Mouse (Mus musculus): ENCODE measurements around the gene Ereg.

The Ereg gene

DNA sequence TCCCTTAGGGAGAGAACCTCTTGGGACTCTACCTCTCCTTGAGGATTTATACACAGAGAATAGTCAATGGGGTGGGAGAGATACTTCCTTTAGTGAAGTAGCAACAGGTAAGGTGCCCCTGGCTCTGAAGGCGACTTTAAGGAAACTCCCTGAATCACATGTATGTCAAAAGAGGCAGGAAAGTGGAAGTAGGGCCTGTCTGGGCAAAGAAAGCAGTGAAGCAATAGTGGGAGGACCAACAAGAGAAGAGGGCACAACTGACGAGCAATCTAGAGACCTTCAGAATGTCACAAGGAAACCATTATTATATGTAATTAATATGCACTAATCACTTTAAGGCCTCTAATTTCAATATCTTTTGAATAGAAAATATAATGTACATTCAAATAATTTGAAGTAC, 39.5 kb downstream of the Ereg start:
- no peak for DNase-seq

DNA sequence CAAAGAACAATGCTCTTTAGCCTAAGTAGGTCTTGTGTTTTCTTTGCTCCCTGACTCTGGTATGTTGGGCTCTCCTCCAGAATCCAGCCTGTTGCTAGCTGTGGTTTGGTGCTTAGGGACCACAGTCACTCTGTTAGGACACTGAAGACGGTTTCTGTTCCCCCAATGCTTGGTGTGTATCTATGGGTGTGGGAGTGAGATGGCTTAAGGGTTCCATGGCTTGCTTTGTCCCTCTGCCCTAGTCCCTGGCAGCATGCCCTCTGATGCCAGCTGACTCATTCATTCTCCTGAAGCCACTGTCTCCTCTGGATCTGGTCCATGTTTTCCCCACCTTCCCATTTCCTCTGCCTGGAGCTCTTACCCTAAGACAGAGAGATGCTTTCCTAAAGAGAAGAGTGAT, 40.2 kb downstream of the Ereg start:
- DNase-seq = no peak

GRCm38 (mm10) chr5:91118618-91119017, 44.2 kb downstream of the Ereg start:
- no peak for DNase-seq

DNA sequence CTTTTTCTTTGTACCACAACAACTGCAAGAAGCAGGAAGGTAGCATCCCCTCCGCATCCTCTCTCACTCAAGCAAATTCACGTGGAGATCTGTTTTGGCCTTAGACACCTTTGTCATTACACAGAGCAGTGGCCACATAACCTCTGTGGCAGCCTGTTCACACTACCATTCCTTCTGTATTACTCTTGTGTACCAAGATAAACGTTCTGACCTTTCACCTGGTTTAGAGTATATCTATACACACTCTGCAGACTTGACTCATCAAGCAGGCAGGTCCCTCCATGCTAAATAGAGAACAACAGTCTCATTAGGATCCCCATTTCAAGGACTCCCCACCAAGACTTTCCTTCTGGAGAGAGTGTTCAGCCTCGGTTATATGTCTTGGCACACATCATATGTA, 49.0 kb downstream of the Ereg start:
- DNase-seq = no peak

DNA sequence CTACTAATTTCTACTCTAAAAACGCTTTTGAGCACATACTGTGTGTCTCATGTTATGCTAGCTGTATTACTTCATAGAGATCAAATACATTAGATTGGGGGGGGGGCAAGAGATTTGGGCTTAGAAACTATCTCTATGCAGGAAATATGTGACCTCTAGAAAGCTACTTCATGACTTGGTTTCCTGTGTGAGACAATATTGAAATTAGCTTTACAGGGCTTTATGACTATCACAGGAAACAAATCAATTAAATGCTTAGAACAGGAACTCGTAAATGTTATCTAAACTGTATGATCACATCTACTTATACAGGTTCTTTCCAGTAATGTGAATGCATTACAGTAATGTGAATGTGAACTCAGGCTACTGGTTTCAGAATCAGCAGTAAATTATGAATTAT, 49.7 kb downstream of the Ereg start:
- no peak for DNase-seq

DNA sequence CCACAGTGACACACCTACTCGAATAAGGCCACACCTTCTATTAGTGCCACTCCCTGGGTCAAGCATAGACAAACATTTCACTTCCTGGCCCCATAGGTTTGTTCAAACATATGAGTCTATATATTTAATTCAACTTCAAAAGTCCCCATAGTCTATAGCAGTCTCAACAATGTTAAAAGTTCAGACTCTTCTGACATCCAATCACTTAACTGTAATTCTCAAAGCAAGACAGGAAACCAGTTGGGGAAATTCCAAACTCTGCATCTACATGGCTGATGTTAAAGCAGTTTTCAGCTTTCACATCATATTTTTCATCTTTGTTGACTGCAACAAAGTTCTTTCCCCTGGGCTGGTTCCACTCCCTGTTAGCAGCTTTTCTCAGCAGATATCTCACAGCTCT, 52.2 kb downstream of the Ereg start:
- DNase-seq = no peak

DNA sequence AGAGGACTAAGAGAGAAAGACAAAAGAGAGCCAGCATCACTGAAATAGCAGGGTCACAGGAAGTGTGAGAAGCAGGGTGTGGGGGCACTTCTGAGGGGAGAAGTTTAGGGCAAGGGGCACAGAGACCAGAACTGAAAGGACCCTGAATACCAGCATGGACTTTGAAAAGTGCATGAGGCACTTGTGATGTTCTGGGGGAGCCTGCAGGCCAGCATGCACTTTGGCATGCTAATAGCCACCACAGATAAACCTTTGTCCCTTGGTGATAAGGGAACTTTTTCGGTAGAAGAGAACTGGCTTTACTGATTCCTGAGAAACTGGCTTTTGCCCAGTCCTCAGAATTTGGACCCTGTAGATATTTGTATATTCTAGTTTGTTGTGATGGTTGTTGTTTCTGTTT, 60.5 kb downstream of the Ereg start:
- DNase-seq = no peak

DNA sequence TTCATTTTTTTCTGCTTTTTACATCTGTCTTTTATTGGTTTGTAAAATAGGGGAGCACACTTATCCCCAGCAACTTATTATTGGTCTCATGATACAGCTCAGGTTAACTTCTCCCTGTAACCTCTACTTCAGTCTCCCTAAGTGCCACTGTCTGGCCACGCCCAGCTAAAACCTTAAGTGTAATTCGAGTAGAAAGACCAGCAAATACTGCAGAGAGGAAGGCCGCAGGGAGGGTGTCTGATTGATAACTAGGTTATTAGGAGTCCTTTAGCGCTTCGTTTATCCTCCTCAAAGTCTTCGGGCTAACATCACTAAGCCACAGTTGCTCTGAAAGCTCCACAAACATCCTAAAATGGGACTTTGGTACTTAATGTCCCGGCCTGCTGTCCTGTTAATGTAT, 64.5 kb downstream of the Ereg start:
- no peak for DNase-seq

GRCm38 (mm10) chr5:91139446-91139873, 65.0 kb downstream of the Ereg start, which contains the start of gene Areg:
Gene Areg (plus strand): TSS chr5:91139599.
- peak; percentile 36 to 45 for DNase-seq

- DNase-seq = no peak
Observed at GRCm38 (mm10) chr5:91140896-91141448, 66.5 kb downstream of the Ereg start.
